Mouse (Mus musculus) testis, adult 2 months (tissue): ENCODE results near the gene Speer1. TPM values are rescaled to one million over a fixed set of nuclear protein-coding genes. Genes with fewer than 3 reads are reported as not detected.
"Not testable (repeated sequence)": the region's sequence is repeated elsewhere in the genome, so short reads cannot be mapped to it uniquely, and the experiment has no call there.

Source experiments
- H3K27ac ChIP-seq: fragments of 200-500 bp; 2 replicates; pipeline ENCODE4 v1.5.1; 2012; ENCODE audit warnings: low read depth, low read length; ENCODE audit not compliant: control insufficient read depth, insufficient read depth
- H3K27me3 ChIP-seq: fragments of 200-500 bp; 2 replicates; pipeline ENCODE4 v1.6.1; 2012; ENCODE audit warnings: mild to moderate bottlenecking, low read length, moderate library complexity; ENCODE audit not compliant: control insufficient read depth, insufficient read depth
- H3K36me3 ChIP-seq: fragments of 200-500 bp; 2 replicates; pipeline ENCODE4 v1.6.1; 2012; ENCODE audit warnings: mild to moderate bottlenecking, low read length; ENCODE audit not compliant: control insufficient read depth, insufficient read depth
- H3K4me1 ChIP-seq: fragments of 200-500 bp; 2 replicates; pipeline ENCODE4 v1.6.1; 2012; ENCODE audit warnings: low read length; ENCODE audit not compliant: control insufficient read depth, insufficient read depth
- H3K4me3 ChIP-seq: fragments of 200-500 bp; 2 replicates; pipeline ENCODE4 v1.5.1; 2012; ENCODE audit warnings: low read depth, mild to moderate bottlenecking, low read length, moderate library complexity, mixed read lengths; ENCODE audit not compliant: control insufficient read depth
- polyA plus RNA-seq: library from polyadenylated mRNA; depleted of rRNA; stranded (reverse); fragments of >200 nt; gene quantifications from 2 replicates; pipeline ENCODE4 v1.2.3, GENCODE M21; 2012; rRNA removed

Speer1 gene
- 17.2 TPM in 2 replicates for polyA plus RNA-seq

- H3K27me3 ChIP-seq, H3K4me1 ChIP-seq: not testable (repeated sequence)
These were observed at the start of gene Speer1 for GRCm38 (mm10) chr5:11341216-11341615. Gene Speer1, plus strand, starts transcription at chr5:11341516.

More at GRCm38 (mm10) chr5:11341216-11341615, at the start of gene Speer1:
- not testable (repeated sequence) for H3K27ac ChIP-seq, H3K36me3 ChIP-seq, H3K4me3 ChIP-seq

Other genes with a start within 250 kb of the Speer1 start
- 12.0 and 13.6 TPM in 2 replicates for gene Gm8879, start 213.9 kb upstream of the Speer1 start, polyA plus RNA-seq
- 8.4 and 8.9 TPM in 2 replicates for gene Gm5861, start 158.4 kb upstream of the Speer1 start, polyA plus RNA-seq
- 5.2 and 8.1 TPM in 2 replicates for gene Gm8890, start 85.5 kb upstream of the Speer1 start, polyA plus RNA-seq
- gene Gm8897, start 74.9 kb downstream of the Speer1 start, polyA plus RNA-seq, result 7.5 and 8.5 TPM in 2 replicates
- 20.7 and 22.6 TPM in 2 replicates for gene Gm8906, start 161.2 kb downstream of the Speer1 start, polyA plus RNA-seq